Mouse (Mus musculus) heart, postnatal 36 days (tissue): Measurements from ENCODE around the gene Abhd12. TPM values are rescaled to one million over a fixed set of nuclear protein-coding genes. Genes with fewer than 3 reads are reported as not detected.

ENCODE experiments used
- DNase-seq, 2 experiments: peaks; one replicate each; pipeline ENCODE4 v3.0.0; 2021 to 2022
- intact Hi-C: fragments of 180-260 bp; cut with DNase I; formaldehyde crosslinking; loops from one replicate; pipeline ENCODE4 v1.15.1; 2025
- total RNA-seq, 2 experiments: library from RNA; stranded (reverse); gene quantifications; 2 replicates each; pipeline ENCODE4 v1.2.3; 2021

Abhd12 gene
- total RNA-seq, 2 experiments from 2014 or later = 47.8 to 50.3 TPM

GRCm38 (mm10) chr2:150858724-150859487 is 45.6 kb downstream of the Abhd12 start:
- DNase-seq = no peak
- intact Hi-C loops = no loop called here

DNA sequence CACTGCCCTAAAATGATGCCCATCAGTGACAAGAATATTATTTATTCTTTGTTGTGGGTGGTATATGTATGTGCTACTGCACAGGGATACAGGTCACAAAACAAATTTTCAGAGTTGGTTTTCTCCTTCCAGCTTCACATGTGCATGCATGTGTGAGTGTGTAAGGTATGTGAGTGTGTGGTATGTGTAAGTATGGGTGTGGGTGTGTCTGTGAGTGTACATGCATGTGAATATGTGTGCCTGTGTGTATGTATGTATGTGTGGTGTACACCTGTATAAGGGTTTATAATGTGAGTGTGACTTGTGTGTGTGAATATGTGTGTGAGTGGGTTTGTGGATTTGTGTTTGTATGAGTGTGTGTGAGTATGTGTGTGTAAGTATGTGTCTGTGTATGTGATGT is 49.4 kb downstream of the Abhd12 start:
- DNase-seq = no peak
- intact Hi-C loops = no loop called here

DNA sequence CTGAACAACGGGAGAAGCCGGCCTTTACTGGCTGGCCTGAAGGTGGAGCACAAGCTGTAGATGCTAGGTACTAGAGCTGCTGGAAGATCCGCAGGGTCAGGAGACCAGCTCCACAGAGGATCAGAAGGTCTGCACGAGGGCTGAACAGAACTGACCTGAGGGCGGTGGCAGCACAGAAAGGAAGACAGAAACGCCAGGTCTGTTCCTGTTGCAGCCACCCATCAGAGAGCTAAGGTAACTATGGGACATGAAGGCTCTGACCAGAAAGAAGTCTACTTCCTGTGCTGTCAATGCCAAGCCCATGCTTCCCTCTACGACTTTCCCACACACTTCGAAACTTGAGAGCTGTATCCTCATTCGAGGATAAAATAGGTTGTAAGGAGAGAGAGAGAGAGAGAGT is 53.3 kb downstream of the Abhd12 start:
- intact Hi-C loops = loop anchor here (5.0 kb wide), 1 partner anchor 41 kb away; no protein-coding TSS in a partner anchor
- DNase-seq = no peak

DNA sequence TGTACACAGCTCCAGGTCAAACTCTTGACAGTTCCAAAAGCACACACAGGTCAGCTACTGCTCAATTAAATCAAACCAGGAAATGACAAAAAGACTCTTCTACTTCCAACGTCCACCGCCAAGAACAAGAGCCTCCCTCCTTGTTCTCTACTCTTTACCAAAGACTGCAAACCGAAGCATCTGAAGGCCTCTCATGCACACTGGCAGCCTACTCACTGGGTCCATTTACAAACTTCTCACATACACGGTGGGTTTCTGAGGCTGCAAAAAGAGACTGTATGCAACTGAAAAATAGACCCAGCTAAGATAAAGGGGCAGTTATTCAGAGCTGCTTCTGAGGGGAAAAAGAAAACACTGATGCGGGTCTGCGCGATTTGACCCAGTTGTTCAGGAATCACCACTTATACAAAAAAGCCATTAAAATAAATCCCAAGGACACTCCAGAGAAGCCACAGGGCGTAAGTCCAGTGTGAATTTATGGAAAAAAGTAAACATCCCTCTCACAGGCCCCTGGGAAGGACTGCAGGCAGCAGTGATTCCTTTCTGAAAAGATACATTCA is 57.0 kb downstream of the Abhd12 start:
- no peak for DNase-seq
- intact Hi-C loops = no loop called here

DNA sequence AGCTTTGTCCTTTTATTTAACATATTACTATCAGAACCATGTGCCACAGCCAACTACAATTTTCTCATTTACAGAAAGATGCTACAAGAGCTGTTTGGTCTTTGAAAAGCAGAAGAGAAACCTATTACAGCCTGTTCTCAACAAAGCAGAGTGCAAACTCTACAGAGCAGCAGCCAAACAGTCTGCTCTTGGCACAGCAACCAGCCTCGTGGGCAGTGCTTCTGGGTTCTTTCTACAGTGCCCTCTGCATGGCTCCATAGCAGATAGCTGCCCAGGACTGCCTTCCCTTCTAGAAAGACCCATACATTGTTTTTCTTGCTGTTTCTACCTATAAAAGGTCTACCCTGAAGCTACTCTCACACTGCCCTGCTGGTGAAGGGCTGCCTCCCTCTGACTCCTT is 59.7 kb downstream of the Abhd12 start:
- no peak for DNase-seq
- intact Hi-C loops = no loop called here

- intact Hi-C loops = no loop called here
- no peak for DNase-seq
These were observed 62.5 kb downstream of the Abhd12 start for GRCm38 (mm10) chr2:150842049-150842461.

GRCm38 (mm10) chr2:150841109-150841508 is 63.4 kb downstream of the Abhd12 start:
- DNase-seq = no peak
- intact Hi-C loops = no loop called here

DNA sequence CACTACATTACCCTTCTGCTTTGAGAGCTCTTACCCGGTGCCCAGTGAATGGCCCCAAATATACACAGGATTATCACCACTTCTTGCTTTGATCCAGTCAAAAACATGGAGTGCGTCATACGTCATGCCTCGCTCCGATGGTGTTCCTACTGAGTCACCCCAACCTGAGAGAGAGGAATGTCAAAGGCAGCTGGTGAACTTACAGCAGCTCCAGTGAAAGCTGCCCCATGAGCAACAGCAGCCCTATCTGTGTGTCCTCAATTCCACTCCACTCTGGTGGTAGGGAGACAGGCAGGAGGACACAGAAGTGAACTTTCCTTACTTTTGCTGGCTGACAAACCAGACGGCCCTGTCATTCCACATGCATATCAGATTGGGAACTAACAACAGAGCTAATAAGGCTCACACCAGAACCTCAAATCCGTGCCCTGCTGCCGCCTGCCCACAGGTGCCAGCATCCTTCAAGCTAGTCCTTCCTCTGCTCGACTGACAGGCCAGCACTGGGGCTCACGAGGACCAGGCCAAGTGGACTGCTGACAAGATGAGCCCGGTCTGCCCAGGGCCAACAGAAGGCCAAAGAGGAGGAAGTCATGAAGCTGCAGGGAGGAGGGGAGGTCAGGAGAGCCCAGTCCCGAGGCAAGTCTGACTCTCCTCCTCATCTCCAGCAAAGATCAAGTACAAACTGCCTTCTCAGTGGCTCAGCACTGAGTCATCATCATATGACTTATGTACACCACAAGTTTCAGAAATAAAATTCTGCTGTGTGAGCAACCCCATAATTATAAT is 64.7 kb downstream of the Abhd12 start:
- intact Hi-C loops = no loop called here
- DNase-seq = no peak

DNA sequence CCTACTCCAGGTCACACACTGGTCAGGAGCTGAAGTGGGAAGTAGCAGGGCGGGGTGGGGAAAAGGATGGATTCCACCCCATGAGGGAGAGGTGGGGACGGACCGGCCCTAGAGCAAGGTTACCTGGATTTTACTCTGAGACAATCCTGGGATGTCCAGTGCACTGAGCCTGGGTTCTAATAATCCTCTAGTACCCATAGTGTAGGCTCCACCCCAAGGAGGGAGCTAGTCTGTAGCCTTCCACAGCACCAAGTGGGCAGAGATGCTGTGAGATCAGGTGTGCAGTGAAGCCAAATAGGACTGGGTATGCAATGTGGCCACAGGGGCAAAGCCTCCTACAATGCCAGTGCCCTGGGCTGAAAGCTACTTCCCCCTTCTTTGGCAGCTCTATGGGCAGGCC is 66.8 kb downstream of the Abhd12 start:
- intact Hi-C loops = no loop called here
- no peak for DNase-seq

- intact Hi-C loops = no loop called here
These were observed 67.6 kb downstream of the Abhd12 start for GRCm38 (mm10) chr2:150836906-150837305.

GRCm38 (mm10) chr2:150835975-150836374 is 68.6 kb downstream of the Abhd12 start:
- no peak for DNase-seq
- intact Hi-C loops = no loop called here

More at GRCm38 (mm10) chr2:150836906-150837305, 67.6 kb downstream of the Abhd12 start:
- DNase-seq = no peak

- DNase-seq = no peak
- intact Hi-C loops = no loop called here
These were observed 69.9 kb downstream of the Abhd12 start for GRCm38 (mm10) chr2:150834616-150835015.

DNA sequence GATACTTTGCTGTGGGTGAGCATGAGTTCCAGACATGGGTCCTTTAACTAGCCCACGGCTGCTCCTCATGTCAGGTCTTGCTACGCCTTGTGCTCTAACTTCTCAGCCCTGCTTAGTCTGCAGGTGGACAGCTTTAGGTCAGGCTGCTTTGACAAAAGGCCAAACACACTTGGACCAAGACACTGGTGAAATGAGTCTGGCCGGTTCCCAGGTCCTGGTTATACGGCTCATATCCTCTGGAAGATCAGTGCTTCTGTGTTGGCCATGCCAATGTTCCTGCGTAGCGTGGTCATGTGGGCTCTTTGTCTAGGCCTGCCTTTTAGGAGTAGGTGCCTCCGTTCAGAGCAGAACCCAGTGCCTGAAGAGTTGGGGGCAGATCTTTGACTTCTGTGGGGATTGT is 72.5 kb downstream of the Abhd12 start:
- intact Hi-C loops = no loop called here
- no peak for DNase-seq

GRCm38 (mm10) chr2:150830911-150831441 is 73.6 kb downstream of the Abhd12 start:
- no peak for DNase-seq

DNA sequence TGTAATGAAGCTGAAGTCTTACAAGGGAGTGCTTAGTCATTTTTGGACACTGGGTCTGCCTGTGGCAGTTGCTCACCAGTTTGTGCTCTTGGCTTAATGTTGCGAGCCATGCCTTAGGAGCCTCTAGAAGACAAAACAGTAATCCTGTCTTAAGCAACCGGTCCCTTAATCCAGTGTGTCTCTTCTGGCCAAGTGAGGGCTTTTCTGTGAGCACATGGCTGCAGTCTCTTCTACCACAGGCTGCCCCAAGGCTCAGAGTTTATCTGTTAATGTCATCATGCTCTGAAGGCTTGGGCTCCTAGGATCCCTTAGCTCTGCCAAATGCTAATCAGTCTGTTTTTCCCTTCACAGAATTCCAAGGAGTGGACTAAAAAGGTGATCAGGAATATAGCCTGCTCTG is 74.5 kb downstream of the Abhd12 start:
- no peak for DNase-seq
- intact Hi-C loops = no loop called here

More at GRCm38 (mm10) chr2:150830911-150831441, 73.6 kb downstream of the Abhd12 start:
- intact Hi-C loops = no loop called here

GRCm38 (mm10) chr2:150828654-150829053 is 75.9 kb downstream of the Abhd12 start:
- DNase-seq = no peak
- intact Hi-C loops = loop anchor here (5.0 kb wide), 2 partner anchors 74 to 174 kb away; partner anchors contain the start of gene Abhd12

- DNase-seq = no peak
- intact Hi-C loops = loop anchor here (5.0 kb wide), 2 partner anchors 74 to 174 kb away; partner anchors contain the start of gene Abhd12
These were observed 76.4 kb downstream of the Abhd12 start for GRCm38 (mm10) chr2:150828164-150828563.

DNA sequence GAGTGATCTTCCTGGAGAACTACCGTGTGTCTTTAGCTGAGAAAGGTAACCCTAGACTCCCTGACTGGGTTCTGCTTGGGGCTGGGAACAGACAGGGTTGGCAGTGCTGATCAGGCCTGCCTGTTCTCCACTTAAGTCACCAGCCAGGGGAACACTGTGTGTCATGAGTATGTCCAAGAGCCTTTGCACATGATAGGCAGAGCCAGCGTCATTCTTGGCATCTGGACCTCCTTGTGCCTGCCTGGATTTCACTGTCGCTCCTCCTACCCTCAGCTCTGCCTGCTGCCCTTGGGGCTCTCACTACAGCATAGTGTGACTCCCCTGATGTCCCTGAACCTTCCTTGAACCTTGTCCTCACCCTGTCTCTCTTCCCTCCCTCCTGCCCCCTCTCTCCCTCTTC is 78.1 kb downstream of the Abhd12 start:
- DNase-seq = peak in 1 of 2 experiments; percentile 50
- intact Hi-C loops = loop anchor here (5.0 kb wide), 2 partner anchors 76 to 176 kb away; partner anchors contain the start of gene Abhd12

DNA sequence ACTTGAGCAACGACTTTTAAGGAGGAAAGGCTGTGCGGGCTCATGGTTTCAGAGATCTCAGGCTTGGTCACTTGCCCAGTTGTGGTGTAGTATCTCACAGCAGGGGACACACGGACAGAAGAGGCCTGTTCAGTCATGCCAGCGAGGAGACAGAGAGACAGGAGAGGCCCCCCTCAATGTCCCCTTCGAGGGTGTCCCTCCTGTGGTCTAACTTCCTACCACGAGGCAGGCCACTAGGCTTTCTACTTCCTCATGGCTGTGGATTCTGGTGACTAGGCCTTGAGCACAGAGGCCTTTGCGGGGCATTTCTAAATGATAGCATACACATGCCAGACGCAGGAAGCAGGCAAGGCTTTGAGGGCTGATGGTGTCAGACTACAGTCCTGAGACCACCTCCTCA is 81.6 kb downstream of the Abhd12 start:
- DNase-seq = no peak
- intact Hi-C loops = no loop called here

DNA sequence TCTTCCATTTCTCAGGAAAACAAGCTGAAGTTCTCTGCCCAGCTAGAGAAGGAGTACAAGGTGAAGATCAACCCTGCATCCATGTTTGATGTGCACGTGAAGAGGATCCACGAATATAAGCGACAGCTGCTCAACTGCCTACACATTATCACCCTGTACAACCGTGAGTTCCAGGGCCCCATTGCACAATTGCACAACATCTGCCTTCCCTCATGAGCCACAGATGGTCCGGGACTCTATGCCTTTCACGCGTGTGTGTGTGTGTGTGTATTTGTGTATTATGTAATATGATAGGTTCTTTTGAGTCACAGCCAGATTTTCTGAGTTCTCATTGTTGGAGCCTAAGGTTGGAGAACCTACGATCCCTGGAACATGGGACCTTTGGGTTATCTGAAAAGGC is 83.8 kb downstream of the Abhd12 start:
- no peak for DNase-seq
- intact Hi-C loops = no loop called here

DNA sequence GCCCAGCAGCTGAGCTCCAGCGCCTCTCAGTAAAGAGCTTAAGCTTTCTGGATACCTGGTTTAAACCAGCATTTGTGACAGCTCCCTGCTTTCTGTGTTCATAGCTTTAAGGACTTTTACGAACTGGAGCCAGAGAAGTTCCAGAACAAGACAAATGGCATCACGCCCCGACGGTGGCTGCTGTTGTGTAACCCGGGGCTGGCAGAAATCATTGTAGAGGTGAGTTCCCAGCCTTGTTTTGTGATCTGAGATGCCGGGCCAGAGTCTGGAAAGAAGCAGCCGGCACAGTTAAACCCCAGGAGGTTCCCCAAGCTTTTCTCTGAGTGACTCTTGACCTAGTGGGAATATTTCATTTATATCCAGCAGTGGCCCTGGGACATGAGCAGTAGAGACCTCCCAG is 85.8 kb downstream of the Abhd12 start:
- intact Hi-C loops = no loop called here
- DNase-seq = no peak
